Mouse (Mus musculus) kidney, embryonic 16.5 days (tissue): ENCODE measurements around the gene Ren1. TPM values are rescaled to one million over a fixed set of nuclear protein-coding genes. Genes with fewer than 3 reads are reported as not detected.
A peak's percentile ranks its signal among the peaks of the same experiment; 100 is the strongest.

Experiments
- ATAC-seq: fragments of 200-750 bp; cut with Nextera tagmentation; 2 replicates; pipeline ENCODE4 v1.8.0; 2017; ENCODE audit warnings: moderate TSS enrichment; ENCODE audit not compliant: low FRiP score, low TSS enrichment
- H3K27ac ChIP-seq: fragments of 300-500 bp; sonication (generic); 2 replicates; pipeline ENCODE4 v1.5.1; 2014; ENCODE audit warnings: low read length
- H3K27me3 ChIP-seq: fragments of 300-500 bp; sonication (generic); 2 replicates; pipeline ENCODE4 v1.6.1; 2014; ENCODE audit warnings: low read length, control low read depth, mixed read lengths; ENCODE audit not compliant: insufficient read depth
- H3K36me3 ChIP-seq: fragments of 300-500 bp; sonication (generic); 2 replicates; pipeline ENCODE4 v1.6.1; 2014; ENCODE audit warnings: low read length, control low read depth, mixed read lengths; ENCODE audit not compliant: insufficient read depth
- H3K4me1 ChIP-seq: fragments of 300-500 bp; sonication (generic); 2 replicates; pipeline ENCODE4 v1.6.1; 2014; ENCODE audit warnings: low read length, control low read depth, mixed read lengths; ENCODE audit not compliant: insufficient read depth
- H3K4me2 ChIP-seq: fragments of 300-500 bp; sonication (generic); replicated peaks from 2 replicates; pipeline ENCODE4 v1.6.1; 2014; ENCODE audit warnings: low read depth, low read length
- H3K4me3 ChIP-seq: fragments of 300-500 bp; sonication (generic); 2 replicates; pipeline ENCODE4 v1.5.1; 2014; ENCODE audit warnings: mild to moderate bottlenecking, low read length
- H3K9ac ChIP-seq: fragments of 300-500 bp; sonication (generic); replicated peaks from 2 replicates; pipeline ENCODE4 v1.6.1; 2014; ENCODE audit warnings: low read length
- H3K9me3 ChIP-seq: fragments of 300-500 bp; sonication (generic); 2 replicates; pipeline ENCODE4 v1.6.1; 2016; ENCODE audit warnings: low read length, control low read depth
- WGBS: fragments of 180-500 bp; shearing (Covaris S2); extraction: QIAGEN DNeasy Blood & Tissue Kit; methylation state at CpG from one replicate; pipeline ENCODE4 v1.1.7; 2014; 5-methylcytosine and 5-hydroxymethylcytosine counted together
- polyA plus RNA-seq: library from polyadenylated mRNA; unstranded; fragments of >200 nt; fragmentation: Nextera tagmentation; extraction: Ambion mirVana; gene quantifications from 2 replicates; pipeline ENCODE4 v1.2.1, GENCODE M21; 2015

Gene Ren1
- polyA plus RNA-seq, 1 experiment from 2014 or later: 490 TPM

DNA sequence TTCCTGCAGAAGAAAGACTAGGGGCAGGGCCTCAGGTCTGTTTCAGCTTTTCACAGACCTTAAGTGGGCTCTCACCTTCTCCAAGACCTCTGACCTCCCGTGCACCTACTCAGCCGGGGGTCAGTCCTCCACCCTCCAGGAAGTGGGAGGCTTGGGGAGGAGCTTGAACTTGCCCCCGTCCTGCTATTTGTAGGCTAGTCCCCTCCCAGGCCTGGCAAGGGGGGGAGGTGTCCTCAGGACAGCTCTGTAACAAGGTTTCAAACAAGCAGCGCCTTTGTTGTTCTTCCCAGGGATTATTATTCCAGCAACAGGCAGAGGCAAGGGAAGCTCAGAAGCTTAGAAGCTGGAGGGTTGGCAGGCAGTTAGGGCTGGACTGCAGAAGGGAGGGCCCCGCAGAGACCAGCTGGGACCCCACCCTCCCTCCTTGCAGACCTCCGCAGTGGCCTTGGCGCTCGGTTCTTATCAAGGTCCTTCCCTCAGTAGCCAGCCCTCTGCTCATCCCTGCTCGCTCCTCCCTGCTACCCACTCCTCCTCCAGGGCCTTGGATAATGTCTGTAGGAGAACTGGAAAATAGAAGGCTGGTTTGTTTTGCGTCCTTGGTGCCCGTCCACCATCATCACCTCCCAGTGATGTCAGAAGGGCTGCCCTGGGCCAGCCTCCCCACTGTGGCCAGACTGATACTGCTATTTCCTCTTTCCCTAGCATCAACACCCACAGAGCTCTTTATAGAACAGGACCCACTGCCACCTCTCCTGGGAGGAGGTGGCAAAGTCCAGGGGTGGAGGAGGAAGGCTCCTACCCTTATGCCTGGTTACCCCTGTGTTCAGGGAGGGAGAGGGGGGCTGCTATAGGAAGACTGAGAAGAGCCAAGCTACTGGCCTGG lies 17.5 kb downstream of the Ren1 start:
- Histone ChIP-seq H3K27ac (no peak overlapping the region), H3K4me2 (no peak overlapping the region)
- 19% methylated on average over 11 of the region's 11 CpGs for WGBS

DNA sequence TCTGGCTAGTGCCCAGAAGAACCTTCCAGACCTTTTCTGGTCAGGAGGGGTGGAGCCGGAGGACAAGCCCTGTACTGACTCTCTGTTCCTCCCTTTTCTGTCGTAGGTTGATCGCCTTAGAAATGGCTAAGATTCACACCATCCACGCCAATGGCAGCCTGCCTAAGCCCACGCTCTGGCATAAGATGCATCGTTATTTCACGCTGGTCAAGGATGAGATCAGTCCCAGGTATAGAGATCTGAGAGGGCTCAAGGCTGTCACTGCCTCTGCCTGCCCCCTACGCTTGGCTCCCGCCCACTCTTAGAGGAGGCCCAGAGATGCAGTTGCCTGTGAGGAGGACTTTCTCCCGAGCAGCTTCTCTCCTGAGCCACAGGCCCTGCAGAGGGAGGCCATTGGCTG lies 18.3 kb downstream of the Ren1 start:
- Histone ChIP-seq H3K9ac (no peak overlapping the region), H3K4me1 (peaks cover 19% of the 10 kb centered on the region), H3K4me2 (no peak overlapping the region), H3K4me3 (no peak overlapping the region), H3K36me3 (no peaks in the 10 kb centered on the region), H3K27ac (no peak overlapping the region), H3K9me3 (no peaks in the 10 kb centered on the region), H3K27me3 (peaks cover 17% of the 10 kb centered on the region)
- 62% methylated on average over 10 of the region's 10 CpGs for WGBS
- no peak for ATAC-seq

More for the DNA sequence above, 17.5 kb downstream of the Ren1 start:
- H3K4me1 ChIP-seq: peaks cover 23% of the 10 kb centered on the region
- H3K9ac ChIP-seq: no peak overlapping the region
- ATAC-seq: no peak
- H3K36me3 ChIP-seq: no peaks in the 10 kb centered on the region
- no peak overlapping the region for H3K4me3 ChIP-seq
- peaks cover 19% of the 10 kb centered on the region for H3K27me3 ChIP-seq
- H3K9me3 ChIP-seq: no peaks in the 10 kb centered on the region

DNA sequence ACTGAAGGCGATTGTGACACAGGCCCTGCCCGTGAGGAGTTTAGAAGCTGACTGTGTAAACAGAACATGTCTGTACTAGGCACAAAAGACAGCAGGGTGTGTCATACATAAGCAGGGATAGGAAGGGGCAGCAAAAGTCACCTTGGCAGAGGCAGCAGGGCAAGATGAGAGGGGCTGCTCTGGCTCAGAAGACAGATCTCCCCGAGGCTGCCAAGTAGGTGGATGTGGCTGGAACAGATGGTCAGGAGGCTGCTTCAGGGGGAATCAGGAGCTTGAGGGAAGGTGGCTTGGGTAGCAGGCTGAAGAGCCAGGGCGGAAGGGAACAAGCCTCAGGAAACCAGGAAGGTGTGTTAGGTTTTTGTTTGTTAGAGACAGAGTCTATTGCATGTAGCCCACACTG lies 20.0 kb downstream of the Ren1 start:
- no peak overlapping the region for H3K9ac ChIP-seq
- H3K4me1 ChIP-seq: peaks cover 11% of the 10 kb centered on the region
- no peak for ATAC-seq
- 64% methylated on average over 4 of the region's 4 CpGs for WGBS
- H3K4me2 ChIP-seq: no peak overlapping the region
- H3K27me3 ChIP-seq: peaks cover 2% of the 10 kb centered on the region
- H3K9me3 ChIP-seq: no peaks in the 10 kb centered on the region
- no peak overlapping the region for H3K4me3 ChIP-seq
- H3K27ac ChIP-seq: no peak overlapping the region
- no peaks in the 10 kb centered on the region for H3K36me3 ChIP-seq

DNA sequence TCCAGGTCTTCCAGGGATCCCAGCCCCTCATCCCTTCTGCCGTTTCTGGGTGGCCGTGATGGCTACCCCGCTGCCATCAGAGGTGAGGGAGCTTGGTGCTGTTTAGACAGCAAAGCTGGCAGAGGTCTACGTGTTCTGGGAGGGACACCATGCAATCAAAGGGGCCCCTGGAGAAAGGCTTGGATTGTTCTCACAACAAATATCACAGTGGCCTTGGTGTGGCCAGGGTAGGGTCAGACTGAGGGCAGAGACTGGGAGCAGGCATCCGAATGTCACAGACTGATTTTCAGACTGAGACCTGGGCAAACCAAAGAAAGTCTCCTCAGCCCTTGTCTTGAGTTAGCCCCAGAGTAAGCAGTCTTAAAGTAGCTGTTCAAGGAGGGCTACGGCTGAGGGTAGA lies 21.1 kb downstream of the Ren1 start:
- H3K9ac ChIP-seq: no peak overlapping the region
- H3K4me3 ChIP-seq: no peak overlapping the region
- peaks cover 11% of the 10 kb centered on the region for H3K4me1 ChIP-seq
- no peak overlapping the region for H3K27ac ChIP-seq
- ATAC-seq: no peak
- no peaks in the 10 kb centered on the region for H3K9me3 ChIP-seq
- no peaks in the 10 kb centered on the region for H3K36me3 ChIP-seq
- H3K4me2 ChIP-seq: no peak overlapping the region
- H3K27me3 ChIP-seq: no peaks in the 10 kb centered on the region
- 79% methylated on average over 6 of the region's 6 CpGs for WGBS

DNA sequence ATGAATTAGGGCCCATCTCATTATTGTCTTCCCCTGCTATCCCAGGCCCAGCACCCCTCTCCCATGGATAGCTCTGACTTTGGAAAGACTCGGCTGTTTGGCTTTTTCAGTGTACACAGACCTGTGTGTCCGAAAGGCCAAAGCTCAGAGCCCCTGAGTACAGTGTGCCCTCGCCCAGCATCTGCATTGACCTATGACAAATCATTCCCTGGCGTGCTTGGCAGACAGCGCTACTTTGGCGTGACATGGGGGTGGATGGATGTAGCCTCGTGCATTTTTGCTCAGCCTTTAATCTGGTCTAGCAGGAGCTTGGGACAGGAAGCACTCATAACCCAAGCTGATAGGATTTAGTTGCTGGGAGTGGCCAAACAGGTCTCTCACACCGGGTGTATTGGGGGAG lies 21.8 kb downstream of the Ren1 start:
- no peak overlapping the region for H3K9ac ChIP-seq
- no peak overlapping the region for H3K27ac ChIP-seq
- H3K4me2 ChIP-seq: no peak overlapping the region
- ATAC-seq: no peak
- peaks cover 11% of the 10 kb centered on the region for H3K4me1 ChIP-seq
- no peaks in the 10 kb centered on the region for H3K36me3 ChIP-seq
- WGBS: 44% methylated on average over 8 of the region's 8 CpGs
- no peaks in the 10 kb centered on the region for H3K9me3 ChIP-seq
- no peak overlapping the region for H3K4me3 ChIP-seq
- H3K27me3 ChIP-seq: no peaks in the 10 kb centered on the region

DNA sequence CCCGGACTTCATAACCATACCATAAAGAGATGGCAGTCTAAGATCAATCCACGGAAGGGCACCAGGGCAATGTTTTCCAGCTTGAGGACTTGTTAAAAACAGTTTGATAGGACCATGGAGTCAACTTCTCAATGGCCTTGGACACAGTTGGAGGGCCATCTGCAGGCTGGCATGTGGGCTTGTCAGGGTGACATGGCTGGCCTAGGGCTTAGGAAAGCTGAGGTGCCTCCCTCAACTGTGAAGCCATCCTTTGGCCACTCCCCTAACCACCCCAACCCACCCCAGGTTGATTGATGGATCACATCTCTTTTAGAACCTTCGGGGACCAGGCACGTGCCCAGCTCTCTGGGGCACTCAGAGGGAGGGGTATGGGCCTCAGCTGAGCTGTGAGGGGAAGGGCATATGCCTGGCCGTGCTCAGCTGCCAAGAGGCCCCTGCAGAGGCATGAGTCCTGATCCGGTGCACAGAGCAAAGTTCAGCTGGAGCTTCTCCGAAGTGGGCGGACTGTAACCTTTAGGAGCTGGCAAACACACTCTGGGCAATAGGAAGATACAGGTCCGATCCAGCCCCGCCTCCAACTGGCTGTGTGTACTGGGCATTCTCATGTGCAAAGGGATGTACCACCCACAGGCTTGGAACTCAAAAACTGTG lies 25.5 kb downstream of the Ren1 start:
- no peaks in the 10 kb centered on the region for H3K9me3 ChIP-seq
- peak; percentile 69 for ATAC-seq
- no peak overlapping the region for H3K4me2 ChIP-seq
- no peaks in the 10 kb centered on the region for H3K27me3 ChIP-seq
- H3K4me1 ChIP-seq: peaks cover 17% of the 10 kb centered on the region
- no peaks in the 10 kb centered on the region for H3K36me3 ChIP-seq
- no peak overlapping the region for H3K4me3 ChIP-seq
- 53% methylated on average over 10 of the region's 10 CpGs for WGBS
- H3K9ac ChIP-seq: no peak overlapping the region
- H3K27ac ChIP-seq: no peak overlapping the region

DNA sequence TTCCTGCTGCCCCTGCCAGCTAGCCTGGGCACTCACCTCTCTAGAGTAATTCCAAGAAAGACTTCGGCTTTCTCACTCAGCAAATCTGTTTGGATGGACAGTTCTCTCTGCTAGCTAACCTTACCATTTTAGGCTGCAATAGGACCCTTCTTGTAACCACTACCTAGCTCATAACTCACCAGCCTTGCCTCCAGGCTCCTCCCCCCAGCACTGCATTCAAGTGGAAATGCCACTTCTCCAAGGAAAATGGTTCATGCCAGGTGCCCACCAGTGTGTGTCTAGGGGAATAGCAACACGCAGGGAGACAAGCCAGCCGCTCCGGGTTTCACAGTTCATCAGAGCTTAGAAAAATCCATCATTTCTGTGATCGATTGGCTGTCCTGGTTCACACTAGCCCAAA lies 27.2 kb downstream of the Ren1 start:
- ATAC-seq: no peak
- H3K36me3 ChIP-seq: no peaks in the 10 kb centered on the region
- H3K9ac ChIP-seq: no peak overlapping the region
- no peaks in the 10 kb centered on the region for H3K9me3 ChIP-seq
- no peak overlapping the region for H3K27ac ChIP-seq
- WGBS: 70% methylated on average over 5 of the region's 5 CpGs
- peaks cover 21% of the 10 kb centered on the region for H3K4me1 ChIP-seq
- H3K27me3 ChIP-seq: no peaks in the 10 kb centered on the region
- H3K4me3 ChIP-seq: no peak overlapping the region
- no peak overlapping the region for H3K4me2 ChIP-seq

DNA sequence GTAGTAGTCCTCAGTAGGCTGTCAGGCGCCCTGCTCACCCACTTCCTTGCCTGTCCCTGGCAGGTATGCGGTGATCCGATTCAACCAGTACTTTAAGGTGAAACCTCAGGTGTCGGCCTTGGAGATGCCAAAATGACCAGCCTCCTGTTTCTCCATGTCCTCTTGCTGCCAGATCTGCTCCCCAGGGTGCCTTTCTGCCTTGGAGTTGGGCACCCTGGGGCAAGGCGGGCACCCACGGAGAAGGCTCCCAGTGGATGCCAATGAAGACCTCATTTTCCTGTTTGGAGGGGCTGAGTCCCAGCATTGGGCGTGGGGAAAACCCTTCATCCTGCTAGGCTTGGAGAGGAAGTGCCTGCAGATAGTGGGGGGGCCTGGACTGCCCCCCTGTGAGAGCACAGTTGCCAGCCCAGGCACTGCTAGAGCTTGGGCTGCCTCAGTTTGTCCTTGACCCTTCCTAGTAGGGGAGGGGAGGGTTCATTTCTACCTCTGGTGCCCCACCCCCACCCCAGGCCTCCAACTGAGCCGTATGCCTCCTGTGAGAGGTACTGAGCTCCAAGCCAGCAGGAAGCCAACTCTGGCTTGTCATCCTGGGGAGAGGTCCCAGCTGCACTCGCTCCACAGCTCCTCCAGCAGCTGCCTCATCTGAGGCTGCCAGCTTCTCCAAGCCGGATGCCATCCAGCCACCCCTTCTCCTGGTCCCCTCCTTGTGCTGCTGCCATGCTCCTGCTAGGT lies 29.1 kb downstream of the Ren1 start:
- H3K36me3 ChIP-seq: peaks cover 17% of the 10 kb centered on the region
- H3K27ac ChIP-seq: peak overlapping the region; percentile 12; the same call in 1 of the 2 replicates
- no peaks in the 10 kb centered on the region for H3K27me3 ChIP-seq
- H3K4me2 ChIP-seq: no peak overlapping the region
- ATAC-seq: no peak
- no peak overlapping the region for H3K9ac ChIP-seq
- 65% methylated on average over 10 of the region's 10 CpGs for WGBS
- H3K9me3 ChIP-seq: no peaks in the 10 kb centered on the region
- no peak overlapping the region for H3K4me3 ChIP-seq
- H3K4me1 ChIP-seq: peaks cover 26% of the 10 kb centered on the region

DNA sequence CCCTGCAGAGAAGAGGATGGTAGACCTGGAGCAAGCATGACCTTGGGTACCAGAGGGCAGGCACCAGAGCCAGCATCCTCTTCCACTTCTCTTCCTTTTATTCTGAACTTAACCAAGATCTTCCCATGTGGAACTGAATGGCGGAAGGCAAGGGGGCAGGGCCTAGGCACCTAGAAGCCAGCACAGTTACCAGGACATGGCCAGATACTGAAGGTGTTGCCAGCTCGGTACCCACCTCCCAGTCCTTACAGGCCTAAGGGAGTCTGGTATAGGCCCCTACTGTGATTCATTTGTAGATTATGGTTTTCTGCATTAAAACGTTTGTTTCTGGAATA lies 29.6 kb downstream of the Ren1 start:
- Histone ChIP-seq H3K9me3 (no peaks in the 10 kb centered on the region), H3K27ac (peak overlapping the region; percentile 12; the same call in 1 of the 2 replicates), H3K4me1 (peaks cover 26% of the 10 kb centered on the region), H3K4me2 (no peak overlapping the region), H3K27me3 (no peaks in the 10 kb centered on the region), H3K9ac (no peak overlapping the region), H3K36me3 (peaks cover 22% of the 10 kb centered on the region), H3K4me3 (no peak overlapping the region)
- 88% methylated on average over 3 of the region's 3 CpGs for WGBS
- ATAC-seq: no peak
